Mouse (Mus musculus) yolk sac, embryonic 10.5 days (tissue): ENCODE measurements around the gene Cmtm6.

Experiments
- DNase-seq: peaks from one replicate; pipeline ENCODE4 v3.0.0-alpha.2; 2017; ENCODE audit warnings: low spot score

Cmtm6 gene

GRCm38 (mm10) chr9:114797329-114798004 is 66.6 kb downstream of the Cmtm6 start:
- DNase-seq, result peak; percentile 78

GRCm38 (mm10) chr9:114798845-114799244 is 67.9 kb downstream of the Cmtm6 start:
- peak; percentile 44 for DNase-seq
